Mouse (Mus musculus) gonadal fat pad, adult 2 months (tissue): ENCODE results near the gene Tnni3k. TPM values are rescaled to one million over a fixed set of nuclear protein-coding genes. Genes with fewer than 3 reads are reported as not detected.
"Not testable (repeated sequence)": the region's sequence is repeated elsewhere in the genome, so short reads cannot be mapped to it uniquely, and the experiment has no call there.

Source experiments
- DNase-seq: peaks from one replicate; pipeline ENCODE4 v3.0.0-alpha.2; 2012; ENCODE audit warnings: low read depth
- polyA plus RNA-seq: library from polyadenylated mRNA; depleted of rRNA; stranded (reverse); fragments of >200 nt; gene quantifications from 2 replicates; pipeline ENCODE4 v1.2.3, GENCODE M21; 2012

Gene Tnni3k
- polyA plus RNA-seq, 1 experiment, result not detected

DNA sequence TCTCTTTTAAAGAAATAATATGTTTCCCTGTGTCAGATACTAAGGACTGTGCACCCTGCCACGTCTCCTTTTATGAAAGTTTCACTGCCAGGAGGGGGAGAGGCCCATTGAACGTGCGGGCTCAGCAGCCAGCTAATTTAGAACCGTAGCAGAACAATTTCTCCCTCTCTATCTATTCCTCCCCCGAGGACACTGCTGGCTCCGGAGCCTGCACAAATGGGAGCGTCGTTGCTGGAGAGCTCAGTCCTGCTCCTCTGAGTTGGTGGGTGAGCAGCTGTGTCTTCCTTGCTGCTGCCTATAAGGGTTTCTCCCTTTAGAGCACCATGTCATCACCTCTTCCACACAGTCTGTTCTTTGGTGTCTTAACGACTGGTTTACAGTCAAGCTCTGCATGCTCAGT is 220.8 kb downstream of the Tnni3k start:
- DNase-seq, result no peak

DNA sequence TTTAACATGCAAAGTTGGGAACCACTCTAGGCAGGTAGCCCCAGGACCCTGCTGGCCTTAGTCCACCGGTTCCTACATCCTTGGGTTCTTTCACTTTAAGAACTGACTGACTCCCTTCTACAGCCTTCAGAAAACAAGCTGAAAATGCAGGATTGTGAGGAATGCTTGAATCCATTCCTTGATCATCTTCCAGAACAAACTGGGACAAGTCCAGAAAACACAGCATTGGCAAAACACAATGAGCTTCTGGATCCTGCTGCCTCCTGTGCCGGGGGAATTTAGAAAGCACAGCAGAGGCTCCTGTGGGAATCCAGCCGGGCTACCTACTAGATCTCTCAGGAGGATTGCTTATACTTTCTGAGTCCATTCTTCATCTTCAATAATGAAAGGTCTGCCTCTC is 229.5 kb downstream of the Tnni3k start:
- no peak for DNase-seq

DNA sequence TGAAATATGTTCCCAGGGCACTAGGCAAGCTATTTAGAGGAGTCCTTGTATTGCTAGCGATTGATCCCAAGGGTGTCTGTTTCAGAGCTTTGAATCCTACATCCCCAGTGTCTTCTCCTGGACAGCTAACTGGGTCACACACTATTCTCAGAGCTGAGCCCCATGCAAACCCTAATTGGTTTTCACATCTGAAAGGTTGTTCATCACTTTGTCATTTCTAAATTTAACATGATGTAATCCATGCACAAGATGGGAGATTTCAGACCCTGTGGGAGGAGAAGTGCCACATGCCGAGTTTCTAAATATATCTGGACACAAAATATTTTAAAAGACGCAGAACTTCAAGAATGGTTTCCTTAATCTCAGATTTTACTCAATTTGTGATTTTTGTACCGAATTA is 230.5 kb downstream of the Tnni3k start:
- no peak for DNase-seq

DNA sequence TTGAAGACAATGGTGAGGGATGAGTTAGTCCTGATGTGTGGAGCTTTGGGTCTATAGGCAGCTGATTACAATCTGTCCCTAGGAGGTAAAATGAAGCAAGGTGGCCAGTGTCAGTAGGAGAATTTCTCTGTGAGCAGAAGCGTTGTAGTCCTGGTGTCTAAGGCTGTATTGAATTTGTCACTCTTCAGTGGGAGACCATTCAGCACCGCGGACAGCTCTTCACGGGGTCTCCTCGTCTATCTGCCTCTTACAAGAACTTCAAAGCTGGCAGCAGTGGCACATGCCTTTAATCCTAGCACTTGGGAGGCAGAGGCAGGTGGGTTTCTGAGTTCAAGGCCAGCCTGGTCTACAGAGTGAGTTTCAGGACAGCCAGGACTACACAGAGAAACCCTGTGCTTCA is 235.5 kb downstream of the Tnni3k start:
- DNase-seq, result not testable (repeated sequence)

DNA sequence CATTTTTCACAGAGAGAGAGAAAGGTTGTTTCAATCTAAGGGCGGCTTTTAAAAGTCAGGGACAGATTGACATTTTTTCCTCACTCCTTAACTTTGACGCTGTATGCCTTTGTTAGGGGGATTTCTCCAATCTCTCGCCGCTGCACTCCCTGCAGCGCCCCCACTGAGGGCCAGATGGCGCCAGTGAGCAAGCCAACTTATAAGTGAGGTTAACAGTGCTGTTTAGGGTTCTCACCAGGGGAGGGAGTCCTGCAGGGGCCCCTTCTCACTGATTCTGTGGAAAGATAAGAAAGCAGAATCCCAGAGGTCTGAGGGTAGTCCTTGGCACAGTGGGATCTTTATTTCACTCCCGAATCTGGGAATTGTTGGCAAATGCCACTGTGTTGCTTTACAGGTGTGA is 237.5 kb downstream of the Tnni3k start:
- DNase-seq, result no peak

DNA sequence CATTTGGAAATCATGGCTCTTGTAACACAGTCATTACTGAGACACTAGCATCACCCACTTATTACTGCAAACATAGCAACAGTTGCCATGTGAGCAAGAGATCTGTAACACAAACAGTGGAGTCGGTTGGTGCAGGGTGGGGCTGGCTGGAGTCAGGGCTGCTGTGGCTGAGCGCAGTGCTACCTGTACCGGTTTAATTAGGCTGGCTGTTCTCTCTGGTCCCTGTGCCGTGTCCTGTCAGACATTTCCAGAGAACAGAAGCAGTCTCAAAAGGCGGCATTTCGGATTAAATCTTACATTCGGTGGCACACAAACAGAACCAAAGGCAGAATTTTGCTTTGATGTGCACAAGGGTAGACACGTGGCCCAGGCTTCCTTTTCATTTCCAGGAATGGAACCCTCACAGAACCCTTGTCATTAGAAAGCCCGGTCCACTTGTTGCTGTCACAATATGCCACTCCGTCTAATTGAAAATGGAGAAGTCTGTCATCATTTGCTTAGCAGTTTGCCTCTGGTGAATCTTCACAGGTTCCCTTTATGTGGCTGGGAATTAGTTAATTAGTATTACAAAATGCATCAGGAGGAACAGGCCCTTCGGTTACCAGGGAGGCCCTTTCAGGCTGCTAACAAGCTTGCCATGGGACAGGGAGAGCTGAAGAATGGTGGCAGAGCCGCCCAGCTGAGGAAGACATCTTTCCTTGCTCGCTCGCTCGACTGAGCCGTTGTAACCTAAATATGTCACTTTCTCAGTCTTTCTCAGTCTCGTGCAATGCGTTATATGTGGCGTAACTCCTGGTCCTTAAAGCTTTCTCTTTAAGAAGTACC is 238.2 kb downstream of the Tnni3k start:
- DNase-seq, result no peak

DNA sequence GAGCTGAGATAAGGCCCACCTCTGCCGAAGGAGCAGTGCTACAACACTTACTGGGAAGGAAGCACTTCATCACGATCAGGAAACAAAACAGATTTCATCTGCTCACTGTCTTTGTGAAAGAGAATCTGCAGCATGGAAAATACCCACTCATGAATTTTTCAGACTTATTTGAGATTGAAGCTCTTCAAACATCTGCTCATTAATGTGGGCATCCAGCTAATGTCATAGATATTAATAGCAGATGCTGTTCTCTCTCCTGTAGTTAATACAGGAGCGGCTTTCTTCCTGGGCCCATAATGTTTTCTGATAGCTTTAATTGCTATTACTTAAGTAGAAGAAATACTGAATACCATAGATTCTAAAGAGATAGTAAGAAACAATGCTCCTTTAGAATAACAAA is 239.0 kb downstream of the Tnni3k start:
- DNase-seq, result no peak

DNA sequence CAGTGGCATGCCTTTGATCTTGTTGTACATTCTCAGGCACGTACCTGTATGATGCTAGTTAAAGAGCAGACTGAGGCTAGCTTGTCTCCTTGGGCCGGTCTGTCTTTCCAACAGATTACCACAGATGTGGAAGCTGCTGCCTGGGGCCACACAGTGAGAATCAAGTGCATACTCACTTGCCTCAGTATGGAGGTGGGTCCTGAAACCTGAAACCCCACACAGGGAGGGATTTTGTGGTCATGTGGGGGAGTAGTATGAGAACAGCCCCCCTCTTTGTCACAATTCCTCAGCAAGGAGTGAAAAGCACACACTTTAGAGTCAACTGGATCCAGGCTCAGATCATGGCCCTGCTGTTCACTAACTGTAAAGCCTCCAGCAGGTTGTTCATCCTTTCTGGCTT is 239.6 kb downstream of the Tnni3k start:
- DNase-seq, result no peak

DNA sequence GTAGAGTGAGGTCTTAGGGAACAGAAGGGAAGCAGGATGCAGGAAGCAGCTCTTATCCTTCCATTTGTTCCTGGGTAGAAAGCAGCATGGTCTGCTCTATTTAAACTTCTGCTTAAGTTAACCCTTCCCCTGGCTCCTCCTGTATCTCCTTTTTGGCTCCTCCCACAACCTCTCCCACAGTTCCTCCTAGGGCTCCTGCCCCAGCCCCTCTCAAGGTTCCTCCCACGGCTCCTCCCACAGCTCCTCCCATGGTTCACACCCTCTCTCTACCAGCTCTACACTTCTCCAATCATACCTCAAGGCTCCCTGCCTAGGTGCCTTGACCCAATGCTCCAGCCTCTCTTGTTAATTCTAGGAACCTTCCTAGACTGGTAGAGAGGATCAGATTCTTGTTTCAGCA is 242.3 kb downstream of the Tnni3k start:
- DNase-seq, result no peak

DNA sequence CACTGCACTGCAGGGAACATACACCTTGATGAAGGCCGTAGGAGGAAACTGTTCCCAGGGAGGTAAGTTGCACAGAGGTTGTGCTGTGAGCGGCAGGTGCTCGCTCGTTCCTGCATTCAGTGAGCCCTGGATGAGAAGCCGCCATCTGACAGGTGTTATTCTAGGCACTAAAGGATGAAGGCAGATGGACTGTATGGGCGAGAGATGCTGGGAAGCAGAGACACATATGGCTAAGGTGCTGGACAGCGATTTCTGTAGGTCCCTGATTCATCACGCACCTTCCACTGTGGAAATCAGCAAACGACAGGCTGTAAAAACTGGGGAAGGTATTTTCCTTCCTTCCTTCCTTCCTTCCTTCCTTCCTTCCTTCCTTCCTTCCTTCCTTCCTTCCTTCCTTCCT is 243.4 kb downstream of the Tnni3k start:
- no peak for DNase-seq

DNA sequence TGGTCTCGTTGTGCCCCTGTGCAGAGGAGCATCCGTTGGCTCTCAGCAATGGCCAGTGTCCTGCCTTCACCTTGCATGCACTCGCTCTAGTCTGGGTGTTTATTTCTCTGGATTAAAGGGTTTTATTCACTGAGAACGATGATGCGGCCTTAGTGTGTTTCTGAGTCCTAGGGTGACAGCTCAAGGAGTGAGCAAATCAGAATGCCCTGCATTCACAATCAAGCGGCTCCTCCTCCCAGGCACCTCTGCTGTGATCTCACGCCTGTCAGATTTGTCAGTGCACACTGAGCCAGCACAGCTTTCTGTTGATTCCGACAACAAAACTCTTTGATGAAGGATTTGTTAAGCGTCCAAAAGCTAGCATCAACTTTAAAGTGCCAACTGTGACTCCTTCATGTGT is 243.9 kb downstream of the Tnni3k start:
- DNase-seq, result no peak

DNA sequence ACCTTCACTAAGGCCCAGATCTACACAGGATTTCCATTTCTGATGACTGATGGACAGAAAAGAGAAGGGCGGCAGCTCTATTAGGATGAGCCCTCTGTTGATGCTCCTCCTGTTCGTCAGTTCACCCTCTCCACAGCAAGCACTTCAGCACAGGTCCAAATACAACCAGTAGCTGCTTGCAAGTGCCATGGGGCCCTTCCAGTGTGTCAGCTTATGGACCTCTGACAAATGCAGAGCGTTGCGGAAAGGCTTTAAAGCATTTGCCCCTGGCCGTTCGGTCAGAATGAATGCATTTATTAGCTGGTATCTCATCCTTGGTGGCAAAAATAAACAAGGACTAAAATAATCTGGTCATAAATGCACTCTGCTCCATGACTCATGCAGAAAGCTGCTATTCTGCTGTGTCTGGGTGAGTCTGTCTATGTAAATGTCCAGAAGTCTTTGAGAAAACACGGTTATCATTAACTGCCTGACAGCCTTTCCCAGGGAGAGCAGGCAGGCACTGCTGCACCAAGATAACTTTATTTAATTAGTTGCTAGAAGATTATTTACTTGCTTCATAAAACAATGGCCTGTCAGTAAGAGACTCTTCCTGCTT is 244.8 kb downstream of the Tnni3k start:
- DNase-seq, result no peak

DNA sequence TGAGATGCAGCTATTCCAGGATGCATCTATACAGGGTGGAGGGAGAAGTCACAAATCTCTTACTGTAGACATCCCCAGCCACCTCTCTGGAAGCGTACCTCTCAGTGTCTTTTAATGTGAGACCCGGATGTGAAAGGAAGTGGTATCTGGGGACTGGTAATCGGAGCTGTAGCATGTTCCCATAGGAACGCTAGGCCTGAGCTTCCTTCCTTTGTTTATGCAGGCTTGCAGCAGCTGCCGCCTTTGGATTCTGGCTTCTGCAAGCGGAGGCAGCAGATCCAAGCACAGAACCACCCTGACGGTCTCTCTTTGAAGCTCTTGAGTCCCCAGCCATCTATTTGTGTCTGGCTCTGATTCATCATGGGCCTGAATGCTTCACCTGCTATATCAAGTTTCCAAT is 248.6 kb downstream of the Tnni3k start:
- DNase-seq, result no peak

DNA sequence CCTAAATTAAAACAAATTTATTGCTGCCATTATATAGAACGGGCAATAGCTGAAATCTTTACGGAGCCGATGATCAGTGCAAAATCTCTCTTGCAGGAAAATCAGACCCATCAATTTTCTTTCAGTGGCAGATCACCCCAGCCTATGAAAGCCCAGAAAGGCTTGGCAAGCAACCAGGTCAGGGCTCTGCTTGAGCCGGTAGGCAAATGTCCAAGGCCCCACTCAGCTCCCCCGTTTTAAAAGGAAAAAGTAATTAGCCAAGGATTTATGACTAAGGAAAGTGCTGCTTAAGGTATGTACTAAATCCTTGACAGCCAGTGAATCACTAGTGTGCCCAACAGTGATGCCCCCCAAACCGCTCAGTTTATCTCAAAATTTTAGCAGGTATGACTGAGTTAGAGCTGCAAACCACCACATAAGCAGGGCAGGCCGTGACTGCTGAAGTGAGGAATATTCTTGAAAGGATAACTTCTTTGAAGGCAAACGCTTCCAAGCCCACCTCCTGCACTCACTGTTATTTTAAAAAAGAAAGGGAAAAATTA is 254.2 kb downstream of the Tnni3k start:
- DNase-seq, result no peak

DNA sequence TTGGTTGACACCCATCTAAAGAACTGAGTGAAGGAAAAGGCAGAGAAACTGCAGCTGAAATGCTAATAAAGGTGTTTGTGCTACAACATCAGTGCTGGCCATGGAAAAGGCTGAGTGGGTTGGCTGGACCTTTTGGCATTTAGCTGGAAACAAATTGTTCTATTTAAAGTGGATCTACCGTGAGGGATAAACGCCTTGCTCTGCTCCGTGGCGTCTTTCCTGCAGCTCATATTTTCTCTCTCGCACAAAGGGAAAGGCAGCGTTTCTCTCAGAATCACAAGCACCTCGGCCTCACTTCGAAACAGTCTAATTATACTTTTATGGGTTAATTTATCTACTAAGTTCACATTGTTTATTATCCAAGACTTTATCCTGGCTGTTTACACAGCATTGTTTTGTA is 254.8 kb downstream of the Tnni3k start:
- no peak for DNase-seq

DNA sequence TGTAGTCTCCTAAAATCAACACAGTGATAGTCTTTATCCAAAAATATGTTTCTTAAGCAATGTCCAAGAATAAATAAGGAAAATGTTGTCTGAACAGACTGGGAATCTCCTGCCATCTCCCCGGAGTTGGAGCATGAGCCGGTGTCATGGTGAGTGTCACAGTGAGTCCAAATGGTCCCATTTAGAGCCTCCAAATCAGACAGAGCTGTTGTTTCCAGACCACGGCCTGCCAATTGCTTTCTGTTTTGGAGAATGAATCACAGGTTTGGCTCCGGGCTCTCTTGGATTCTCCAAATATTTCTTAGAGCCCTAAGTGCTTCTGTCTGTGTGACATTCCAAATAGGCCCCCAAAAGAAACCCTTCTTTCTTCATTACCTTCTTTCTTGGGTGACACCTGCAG is 256.4 kb downstream of the Tnni3k start:
- no peak for DNase-seq

DNA sequence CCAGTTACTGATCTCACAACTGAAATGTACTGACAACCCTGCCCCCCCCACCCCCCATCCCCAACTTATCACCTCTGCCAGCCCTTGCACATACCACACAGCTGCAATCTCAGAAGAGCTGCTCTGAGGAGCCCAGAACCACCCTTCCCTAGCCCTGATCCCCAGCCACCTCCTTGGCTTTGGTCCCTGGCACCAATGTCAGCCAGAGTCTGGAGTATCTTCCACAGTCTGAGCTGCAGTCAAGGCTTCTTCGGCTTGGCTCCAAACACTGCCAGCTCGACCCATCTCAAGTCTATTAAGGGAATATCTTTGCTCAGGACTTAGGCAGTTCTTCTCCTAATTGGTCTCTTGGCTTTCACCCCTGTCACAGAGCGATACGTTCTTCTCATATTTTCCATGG is 261.6 kb downstream of the Tnni3k start:
- no peak for DNase-seq

DNA sequence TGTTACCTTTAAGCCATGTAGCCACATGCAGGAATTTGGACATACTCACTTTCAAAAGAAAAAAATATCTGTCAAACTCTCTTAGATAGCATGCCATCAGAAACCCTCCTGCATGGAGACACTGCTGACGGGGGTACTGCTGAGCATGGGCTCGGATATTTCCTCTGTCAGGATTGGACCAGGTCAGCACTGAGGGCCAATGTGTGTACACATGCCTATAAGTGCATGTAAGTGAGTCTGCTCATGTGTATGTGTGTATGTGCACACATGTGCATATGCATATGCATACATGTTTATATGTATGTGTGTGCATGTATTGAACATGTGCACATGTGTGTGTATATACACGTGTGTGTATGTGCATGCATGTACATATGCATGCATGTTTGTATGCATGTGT is 267.6 kb downstream of the Tnni3k start:
- no peak for DNase-seq

DNA sequence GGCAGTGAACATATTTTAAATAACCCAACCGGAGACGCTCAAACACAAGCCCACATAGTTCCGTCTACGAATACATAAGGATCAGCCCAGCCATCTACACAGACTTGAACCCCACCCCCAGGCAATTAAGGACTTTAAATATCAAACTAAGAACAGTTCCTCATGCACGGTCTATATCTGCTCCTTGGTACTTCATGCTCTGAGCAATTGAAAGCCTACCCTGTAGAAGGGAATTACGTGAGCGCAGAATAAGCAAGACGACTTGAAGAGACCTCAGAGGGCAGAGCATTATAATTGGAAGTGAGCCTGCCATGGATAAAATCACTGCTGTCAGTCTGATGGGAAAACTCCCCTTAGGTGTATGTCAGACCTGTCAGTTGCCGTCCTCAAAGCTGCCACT is 268.9 kb downstream of the Tnni3k start:
- no peak for DNase-seq

DNA sequence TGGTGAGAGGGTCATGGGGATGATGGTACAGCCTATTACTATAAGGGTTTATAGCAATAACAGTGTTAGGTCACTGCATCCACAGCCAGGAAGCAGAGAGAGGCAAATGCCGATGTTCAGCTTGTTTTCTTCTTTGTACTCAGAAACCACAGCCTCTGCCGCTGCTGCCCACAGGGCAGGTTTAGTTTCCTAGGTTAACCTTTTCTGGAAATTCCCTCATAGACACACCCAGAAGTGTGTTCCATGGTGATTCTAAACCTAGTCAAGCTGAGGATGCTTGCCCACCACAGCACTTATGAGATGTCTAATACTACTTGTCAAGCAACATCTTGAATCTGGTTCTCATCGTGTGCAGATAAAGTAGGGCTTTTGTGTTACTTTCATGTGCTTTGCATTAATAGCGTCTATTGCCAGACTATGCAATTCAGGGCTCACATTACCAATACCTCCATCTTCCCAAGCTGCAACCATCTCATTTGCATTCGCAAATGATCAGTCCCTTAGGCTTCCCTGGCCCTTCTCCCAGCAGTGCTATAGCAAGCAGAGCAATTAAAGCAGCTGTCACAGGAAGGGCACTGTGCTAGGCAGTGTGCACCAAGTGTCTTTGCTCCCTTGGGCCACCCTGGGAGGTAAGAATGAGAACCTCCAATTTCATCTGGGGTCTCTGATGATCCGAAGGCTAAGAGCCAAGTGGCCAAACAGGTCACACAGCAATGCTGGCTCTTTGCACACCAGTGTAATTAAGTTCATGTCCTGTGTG is 276.2 kb downstream of the Tnni3k start:
- DNase-seq, result no peak

DNA sequence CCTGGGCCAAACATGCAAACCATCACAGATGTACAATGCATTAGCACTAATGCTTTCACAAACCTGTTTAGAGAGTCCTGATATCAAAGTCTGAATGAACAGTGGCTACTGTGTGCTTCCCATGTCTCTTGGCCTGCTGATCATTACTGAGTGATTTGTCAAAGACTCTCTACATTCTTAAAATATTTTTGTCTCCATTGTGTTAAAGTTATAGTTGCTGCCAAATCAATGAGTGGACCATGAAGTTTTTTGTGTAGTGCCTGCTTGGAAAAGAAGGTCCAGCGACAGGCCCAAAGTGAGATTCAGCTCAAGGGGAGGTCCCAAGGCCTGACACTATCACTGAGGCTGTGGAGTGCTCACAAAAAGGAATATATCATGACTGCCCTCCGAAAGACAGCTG is 283.6 kb downstream of the Tnni3k start:
- no peak for DNase-seq

DNA sequence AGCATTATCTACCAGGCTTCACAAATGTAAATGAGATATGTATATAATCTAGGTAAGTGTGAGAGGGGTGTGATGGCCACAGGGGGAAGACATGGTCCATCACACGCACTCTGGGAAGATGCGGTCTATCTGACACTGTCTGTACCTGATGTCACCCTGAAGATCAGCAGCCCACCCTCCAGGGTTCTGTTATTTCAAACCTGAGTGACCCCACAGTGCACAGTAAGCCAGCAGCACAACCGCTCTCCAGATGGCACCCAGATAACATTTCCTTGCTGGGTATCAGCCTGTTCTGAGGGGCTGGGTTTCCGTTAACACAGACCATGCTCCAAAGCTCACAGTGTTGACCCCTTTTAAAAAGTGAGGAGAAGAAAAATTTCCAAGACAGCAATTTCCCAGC is 288.9 kb downstream of the Tnni3k start:
- DNase-seq, result no peak

DNA sequence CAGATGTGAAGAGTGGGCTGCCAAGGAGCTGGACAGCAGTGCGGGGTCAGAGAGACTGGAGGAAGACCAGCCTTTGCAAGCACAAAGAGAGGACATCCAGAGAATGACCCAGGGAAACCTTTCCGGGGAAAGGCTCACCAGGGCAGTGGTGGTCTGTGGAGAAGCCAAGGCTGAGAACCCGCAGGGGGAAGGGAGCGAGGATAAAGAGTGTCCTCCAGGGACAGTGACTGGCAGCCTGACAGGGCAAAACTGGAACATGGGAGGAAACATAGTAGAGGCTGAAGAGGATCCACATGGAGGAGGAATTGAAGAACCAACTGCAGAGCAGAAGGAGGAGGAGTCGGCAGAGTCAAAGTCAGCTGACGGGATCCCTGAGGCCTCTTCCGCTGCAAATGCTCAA is 291.1 kb downstream of the Tnni3k start:
- DNase-seq, result no peak
